In the genomic region with DNA sequence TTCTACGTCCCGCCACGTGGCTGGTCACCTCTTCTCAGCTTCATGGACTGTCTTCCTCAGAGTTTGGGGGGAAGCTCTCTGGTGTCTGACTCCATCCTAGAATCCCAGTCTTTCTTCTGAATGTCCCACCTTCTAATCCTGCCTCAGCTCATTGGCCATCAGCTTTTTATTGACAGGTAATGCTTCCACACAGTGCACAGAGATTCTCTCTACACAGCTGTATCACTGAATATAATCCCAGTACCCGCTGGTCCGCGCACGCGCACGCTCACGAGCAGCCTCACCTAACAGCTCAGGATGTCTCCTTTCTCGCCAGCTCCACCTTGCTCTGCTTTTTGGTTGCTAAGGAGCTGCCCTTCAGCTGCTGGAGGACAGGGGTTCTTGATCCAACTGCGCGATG, we compare ENCODE assay signal across 24 mouse cellular contexts.
DNase-seq lines count a peak whose midpoint lies in the region; ATAC-seq lines count a peak whose summit lies in the region.
"Had no signal": no experiment of that assay in that cellular context is flagged by ENCODE, and none has a peak within 500 bp of the region (broad histone marks: within the 10 kb centered on the region; RNA-seq: fewer than 3 reads in every experiment).

No protein-coding gene starts in this region.

- peak overlapping the region; percentile 0; the same call in 1 of the 2 replicates for H3K27ac ChIP-seq in hindbrain, embryonic 10.5 days
- no peak overlapping the region for H3K27ac ChIP-seq in hindbrain, embryonic 14.5 days
- no peak overlapping the region for H3K27ac ChIP-seq in midbrain, embryonic 13.5 days
- H3K27ac ChIP-seq in midbrain, embryonic 14.5 days (replicated peaks; ENCODE audit: low read depth, low read length), result no peak overlapping the region
- H3K27ac ChIP-seq: forebrain, embryonic 10.5 days; forebrain, embryonic 13.5 days; gastrocnemius, adult 2 months had no signal

- ATAC-seq in hindbrain, embryonic 14.5 days (ENCODE audit: low FRiP score), result no peak
- 0 out of 2 replicates have a peak, but pooled peaks have one; percentile 37 for ATAC-seq in midbrain, embryonic 13.5 days
- ATAC-seq in midbrain, embryonic 14.5 days (ENCODE audit: low FRiP score, low TSS enrichment), result no peak
- ATAC-seq in cerebellum, adult (ENCODE audit: insufficient number of reproducible peaks, low FRiP score, low TSS enrichment), result no peak
- ATAC-seq: activated CD4-positive, CD25-positive, alpha-beta regulatory T cell, adult 4 months; forebrain, embryonic 13.5 days; forebrain, embryonic 16.5 days; intestine, postnatal 0 days; Patski had no signal

- no peak overlapping the region for H3K9ac ChIP-seq in hindbrain, embryonic 14.5 days
- H3K9ac ChIP-seq in midbrain, embryonic 13.5 days (replicated peaks), result no peak overlapping the region
- H3K9ac ChIP-seq in midbrain, embryonic 14.5 days (replicated peaks; ENCODE audit: low read length), result no peak overlapping the region
- H3K9ac ChIP-seq: forebrain, embryonic 13.5 days had no signal

- no peak for DNase-seq in hindbrain, embryonic 10.5 days (ENCODE audit: low spot score)
- no peak for DNase-seq in hindbrain, embryonic 14.5 days (ENCODE audit: low spot score)
- no peak for DNase-seq in midbrain, embryonic 14.5 days
- peak; percentile 87 for DNase-seq in ES-CJ7 (ENCODE audit: low read depth, low spot score)
- DNase-seq in ZHBTc4 (ENCODE audit: low read depth, low spot score), result peak; percentile 83
- DNase-seq in cerebellum, adult 9-10 months, result no peak
- DNase-seq: adrenal gland, adult 8-10 months; adrenal gland, postnatal 25 days; cerebellum, adult 11 months; cerebellum, adult 8-10 months; gastrocnemius, adult 2 months; gastrocnemius, postnatal 14 days; heart, adult 11 months; kidney, adult 2 months had no signal

- WGBS in hindbrain, embryonic 10.5 days, result 88% methylated on average over 13 of the region's 13 CpGs
- 90% methylated on average over 13 of the region's 13 CpGs for WGBS in hindbrain, embryonic 14.5 days
- 92% methylated on average over 13 of the region's 13 CpGs for WGBS in midbrain, embryonic 13.5 days
- 88% methylated on average over 13 of the region's 13 CpGs for WGBS in midbrain, embryonic 14.5 days

- H3K4me2 ChIP-seq in hindbrain, embryonic 14.5 days (replicated peaks), result no peak overlapping the region
- no peak overlapping the region for H3K4me2 ChIP-seq in midbrain, embryonic 13.5 days (replicated peaks)
- H3K4me2 ChIP-seq in midbrain, embryonic 14.5 days (ENCODE audit: low read length), result no peak overlapping the region
- H3K4me2 ChIP-seq: forebrain, embryonic 13.5 days; heart, embryonic 11.5 days had no signal

- H3K36me3 ChIP-seq in hindbrain, embryonic 10.5 days, result no peaks in the 10 kb centered on the region
- H3K36me3 ChIP-seq in hindbrain, embryonic 14.5 days (replicated peaks; ENCODE audit: control insufficient read depth, insufficient read depth), result no peaks in the 10 kb centered on the region
- H3K36me3 ChIP-seq in midbrain, embryonic 13.5 days, result no peaks in the 10 kb centered on the region
- no peaks in the 10 kb centered on the region for H3K36me3 ChIP-seq in midbrain, embryonic 14.5 days (ENCODE audit: control insufficient read depth, insufficient read depth, low read length)
- H3K36me3 ChIP-seq: forebrain, embryonic 10.5 days; G1E had no signal

- H3K27me3 ChIP-seq in hindbrain, embryonic 10.5 days (ENCODE audit: insufficient read depth, poor library complexity, severe bottlenecking), result peaks cover 7% of the 10 kb centered on the region; the same call in 1 of the 2 replicates
- H3K27me3 ChIP-seq in hindbrain, embryonic 14.5 days (ENCODE audit: control insufficient read depth, insufficient read depth, low read length), result no peaks in the 10 kb centered on the region
- 0 out of 2 replicates have a peak, but pooled peaks cover 3% of the 10 kb centered on the region for H3K27me3 ChIP-seq in midbrain, embryonic 13.5 days
- no peaks in the 10 kb centered on the region for H3K27me3 ChIP-seq in midbrain, embryonic 14.5 days (ENCODE audit: control insufficient read depth, insufficient read depth, low read length)
- H3K27me3 ChIP-seq: forebrain, embryonic 13.5 days had no signal

- H3K9me3 ChIP-seq in hindbrain, embryonic 10.5 days, result no peaks in the 10 kb centered on the region
- no peaks in the 10 kb centered on the region for H3K9me3 ChIP-seq in hindbrain, embryonic 14.5 days (ENCODE audit: control insufficient read depth, low read length)
- no peaks in the 10 kb centered on the region for H3K9me3 ChIP-seq in midbrain, embryonic 13.5 days
- H3K9me3 ChIP-seq in midbrain, embryonic 14.5 days (ENCODE audit: control insufficient read depth, low read length), result no peaks in the 10 kb centered on the region
- H3K9me3 ChIP-seq: forebrain, embryonic 10.5 days; forebrain, embryonic 13.5 days; G1E had no signal

- no peak overlapping the region for H3K4me3 ChIP-seq in hindbrain, embryonic 10.5 days
- H3K4me3 ChIP-seq in hindbrain, embryonic 14.5 days (replicated peaks; ENCODE audit: low read length), result no peak overlapping the region
- no peak overlapping the region for H3K4me3 ChIP-seq in midbrain, embryonic 13.5 days (replicated peaks)
- no peak overlapping the region for H3K4me3 ChIP-seq in midbrain, embryonic 14.5 days (replicated peaks; ENCODE audit: low read depth, low read length)
- H3K4me3 ChIP-seq: forebrain, embryonic 10.5 days; forebrain, embryonic 13.5 days; gastrocnemius, adult 2 months had no signal

- peaks cover 16% of the 10 kb centered on the region for H3K4me1 ChIP-seq in hindbrain, embryonic 10.5 days (replicated peaks)
- no peaks in the 10 kb centered on the region for H3K4me1 ChIP-seq in hindbrain, embryonic 14.5 days (replicated peaks; ENCODE audit: control insufficient read depth, insufficient read depth, low read length)
- H3K4me1 ChIP-seq in midbrain, embryonic 13.5 days (replicated peaks), result no peaks in the 10 kb centered on the region
- H3K4me1 ChIP-seq in midbrain, embryonic 14.5 days (ENCODE audit: control insufficient read depth, insufficient read depth, low read length), result no peaks in the 10 kb centered on the region

Comparison
In these comparisons a context has a peak if more than half of its experiments do, and no peak if none do; other contexts are left out.
1. DNase-seq: peak in ES-CJ7 (single experiment) and ZHBTc4 (single experiment); none in hindbrain, embryonic 10.5 days (single experiment), hindbrain, embryonic 14.5 days (single experiment), midbrain, embryonic 14.5 days (single experiment) and cerebellum, adult 9-10 months (single experiment).